Mouse (Mus musculus): ENCODE results near the gene Gm13723.

Gene Gm13723

GRCm38 (mm10) chr2:86874702-86875101 is at the start of gene Gm13723:
Gene Gm13723 (minus strand): TSS chr2:86874802.
- DNase-seq (ENCODE audit: low spot score in 2 of 2) = no peak

- no peak for DNase-seq (ENCODE audit: low spot score in 2 of 2)
Measured at GRCm38 (mm10) chr2:86905647-86906046, 31.0 kb upstream of the Gm13723 start.

GRCm38 (mm10) chr2:86892116-86892515 is 17.5 kb upstream of the Gm13723 start, which contains the start of gene Olfr1097:
Gene Olfr1097 (minus strand): TSS chr2:86892216.
- DNase-seq (ENCODE audit: low spot score in 2 of 2) = no peak

GRCm38 (mm10) chr2:86851596-86851995 is 23.0 kb downstream of the Gm13723 start, which contains the start of gene Olfr1095:
Gene Olfr1095 (minus strand): TSS chr2:86851696.
- DNase-seq (ENCODE audit: low spot score in 2 of 2) = no peak

- DNase-seq (ENCODE audit: low spot score in 2 of 2) = no peak
Measured at GRCm38 (mm10) chr2:86824363-86824762, 50.2 kb downstream of the Gm13723 start, which contains the start of gene Olfr1094. Gene Olfr1094 (plus strand): TSS chr2:86824663.

All from heart, adult 9 months (tissue).